Mouse (Mus musculus) liver, postnatal 0 days (tissue): ENCODE results near the gene Il1f5. TPM values are rescaled to one million over a fixed set of nuclear protein-coding genes. Genes with fewer than 3 reads are reported as not detected.
A peak's percentile ranks its signal among the peaks of the same experiment; 100 is the strongest.

ENCODE experiments used
- ATAC-seq: fragments of 200-750 bp; cut with Nextera tagmentation; 2 replicates; pipeline ENCODE4 v1.8.0; 2017; ENCODE audit warnings: mild to moderate bottlenecking, moderate library complexity
- DNase-seq: peaks from one replicate; pipeline ENCODE4 v3.0.0-alpha.2; 2016
- H3K27ac ChIP-seq: fragments of 300-500 bp; sonication (generic); 2 replicates; pipeline ENCODE4 v1.5.1; 2014; ENCODE audit warnings: antibody characterized with exemption, moderate library complexity, mild to moderate bottlenecking, low read depth
- H3K27me3 ChIP-seq: fragments of 300-500 bp; sonication (generic); 2 replicates; pipeline ENCODE4 v1.6.1; 2014; ENCODE audit warnings: low read length, control low read depth, mixed read lengths; ENCODE audit not compliant: insufficient read depth
- H3K36me3 ChIP-seq: fragments of 300-500 bp; sonication (generic); replicated peaks from 2 replicates; pipeline ENCODE4 v1.6.1; 2014; ENCODE audit warnings: mild to moderate bottlenecking, control low read depth, low read length, moderate library complexity, mixed read lengths; ENCODE audit not compliant: insufficient read depth
- H3K4me1 ChIP-seq: fragments of 300-500 bp; sonication (generic); 2 replicates; pipeline ENCODE4 v1.6.1; 2014; ENCODE audit warnings: antibody characterized with exemption, mild to moderate bottlenecking, control low read depth; ENCODE audit not compliant: insufficient read depth
- H3K4me2 ChIP-seq: fragments of 300-500 bp; sonication (generic); 2 replicates; pipeline ENCODE4 v1.6.1; 2014; ENCODE audit warnings: low read depth, mild to moderate bottlenecking, low read length, moderate library complexity, mixed read lengths
- H3K4me3 ChIP-seq: fragments of 300-500 bp; sonication (generic); 2 replicates; pipeline ENCODE4 v1.5.1; 2014; ENCODE audit warnings: low read depth, low read length
- H3K9ac ChIP-seq: fragments of 300-500 bp; sonication (generic); replicated peaks from 2 replicates; pipeline ENCODE4 v1.6.1; 2014; ENCODE audit warnings: mild to moderate bottlenecking, moderate library complexity
- H3K9me3 ChIP-seq: fragments of 300-500 bp; sonication (generic); 2 replicates; pipeline ENCODE4 v1.6.1; 2016; ENCODE audit warnings: mild to moderate bottlenecking, control low read depth, low read length, mixed read lengths
- CTCF ChIP-seq: sonication (generic); IDR thresholded peaks from 2 replicates; pipeline ENCODE4 v1.5.1; 2016; ENCODE audit warnings: antibody characterized with exemption, low read depth
- EP300 ChIP-seq: IDR thresholded peaks from 2 replicates; pipeline ENCODE4 v1.6.1; 2016; ENCODE audit warnings: antibody characterized with exemption, low read depth, mild to moderate bottlenecking
- WGBS: fragments of 180-500 bp; shearing (Covaris S2); extraction: QIAGEN DNeasy Blood & Tissue Kit; methylation state at CpG from one replicate; pipeline ENCODE4 v1.1.7; 2014; ENCODE audit not compliant: insufficient replicate concordance; 5-methylcytosine and 5-hydroxymethylcytosine counted together
- polyA plus RNA-seq: library from polyadenylated mRNA; unstranded; fragments of >200 nt; fragmentation: Nextera tagmentation; extraction: Ambion mirVana; gene quantifications from 2 replicates; pipeline ENCODE4 v1.2.1, GENCODE M21; 2015

The Il1f5 gene
- not detected in 2 replicates for polyA plus RNA-seq

GRCm38 (mm10) chr2:24276654-24277053 lies at the start of gene Il1f5:
Gene Il1f5 (plus strand): TSS chr2:24276954.
- Histone ChIP-seq H3K4me1 (no peaks in the 10 kb centered on the region), H3K27ac (no peak within 1 kb of the TSS), H3K9ac (no peak within 1 kb of the TSS), H3K4me2 (no peak within 1 kb of the TSS), H3K4me3 (no peak within 1 kb of the TSS), H3K36me3 (no peaks in the 10 kb centered on the region), H3K9me3 (no peaks in the 10 kb centered on the region), H3K27me3 (no peaks in the 10 kb centered on the region)
- no peak for DNase-seq
- TF ChIP-seq EP300 (no peak), CTCF (no peak)
- no peak for ATAC-seq

GRCm38 (mm10) chr2:24227191-24227590 lies 49.6 kb upstream of the Il1f5 start:
- Histone ChIP-seq H3K4me3 (no peak overlapping the region), H3K27ac (no peak overlapping the region), H3K9me3 (no peaks in the 10 kb centered on the region), H3K9ac (no peak overlapping the region), H3K4me2 (no peak overlapping the region), H3K4me1 (no peaks in the 10 kb centered on the region), H3K36me3 (no peaks in the 10 kb centered on the region), H3K27me3 (no peaks in the 10 kb centered on the region)
- WGBS: 74% methylated on average over 2 of the region's 2 CpGs
- DNase-seq (no peak), ATAC-seq (no peak)
- TF ChIP-seq CTCF: no peak
- TF ChIP-seq EP300: no peak

- no peak for ATAC-seq
These were observed 9.3 kb upstream of the Il1f5 start for GRCm38 (mm10) chr2:24267503-24267902.

GRCm38 (mm10) chr2:24273619-24274018 lies 3.1 kb upstream of the Il1f5 start:
- H3K4me3 ChIP-seq: no peak overlapping the region
- no peaks in the 10 kb centered on the region for H3K9me3 ChIP-seq
- no peak overlapping the region for H3K4me2 ChIP-seq
- no peaks in the 10 kb centered on the region for H3K4me1 ChIP-seq
- DNase-seq: no peak
- TF ChIP-seq CTCF: no peak
- no peak for TF ChIP-seq EP300
- H3K27ac ChIP-seq: no peak overlapping the region
- WGBS: 60% methylated on average over 2 of the region's 2 CpGs
- H3K9ac ChIP-seq: no peak overlapping the region
- no peaks in the 10 kb centered on the region for H3K36me3 ChIP-seq
- no peaks in the 10 kb centered on the region for H3K27me3 ChIP-seq
- peak; percentile 94 for ATAC-seq

More at GRCm38 (mm10) chr2:24267503-24267902, 9.3 kb upstream of the Il1f5 start:
- no peaks in the 10 kb centered on the region for H3K4me1 ChIP-seq
- H3K27ac ChIP-seq: no peak overlapping the region
- H3K4me2 ChIP-seq: no peak overlapping the region
- H3K9ac ChIP-seq: no peak overlapping the region
- no peak for TF ChIP-seq EP300
- no peak for TF ChIP-seq CTCF
- no peaks in the 10 kb centered on the region for H3K36me3 ChIP-seq
- 80% methylated on average over 1 of the region's 1 CpGs for WGBS
- H3K9me3 ChIP-seq: no peaks in the 10 kb centered on the region
- H3K4me3 ChIP-seq: no peak overlapping the region
- no peak for DNase-seq
- H3K27me3 ChIP-seq: no peaks in the 10 kb centered on the region

- TF ChIP-seq EP300: no peak
- no peak for TF ChIP-seq CTCF
- 40% methylated on average over 1 of the region's 1 CpGs for WGBS
These were observed 1.6 kb upstream of the Il1f5 start for GRCm38 (mm10) chr2:24275146-24275545.

DNA sequence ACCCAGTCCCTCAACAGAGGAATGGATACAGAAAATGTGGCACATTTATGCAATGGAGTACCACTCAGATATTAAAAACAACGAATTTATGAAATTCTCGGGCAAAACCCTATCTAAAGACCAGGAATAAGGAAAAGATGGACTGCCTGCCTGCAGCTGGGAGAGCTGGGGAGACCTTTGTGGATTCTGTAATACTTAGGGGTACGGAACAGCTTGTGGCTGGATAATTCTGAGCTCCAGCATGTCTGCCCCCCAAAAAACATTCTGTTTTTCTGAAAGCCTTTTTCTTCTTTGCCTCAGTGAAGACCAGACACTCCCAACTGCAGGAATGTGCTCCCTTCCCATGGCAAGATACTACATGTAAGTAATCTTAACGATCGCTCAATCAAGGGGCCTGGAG lies 14.1 kb downstream of the Il1f5 start, which contains the start of gene Il1f10:
Gene Il1f10 (plus strand): TSS at position 301 of the 400 bp plus-strand sequence.
- no peaks in the 10 kb centered on the region for H3K4me1 ChIP-seq
- H3K9ac ChIP-seq: no peak within 1 kb of the TSS
- DNase-seq (no peak), ATAC-seq (no peak)
- H3K27me3 ChIP-seq: no peaks in the 10 kb centered on the region
- H3K4me3 ChIP-seq: no peak within 1 kb of the TSS
- no peaks in the 10 kb centered on the region for H3K9me3 ChIP-seq
- H3K36me3 ChIP-seq: no peaks in the 10 kb centered on the region
- no peak within 1 kb of the TSS for H3K4me2 ChIP-seq
- no peak for TF ChIP-seq CTCF
- TF ChIP-seq EP300: no peak
- H3K27ac ChIP-seq: no peak within 1 kb of the TSS
- WGBS: 81% methylated on average over 5 of the region's 5 CpGs

More at GRCm38 (mm10) chr2:24275146-24275545, 1.6 kb upstream of the Il1f5 start:
- Histone ChIP-seq H3K27me3 (no peaks in the 10 kb centered on the region), H3K9me3 (no peaks in the 10 kb centered on the region), H3K9ac (no peak overlapping the region), H3K4me3 (no peak overlapping the region), H3K27ac (no peak overlapping the region), H3K4me2 (no peak overlapping the region), H3K36me3 (no peaks in the 10 kb centered on the region), H3K4me1 (no peaks in the 10 kb centered on the region)
- no peak for DNase-seq
- ATAC-seq: no peak

DNA sequence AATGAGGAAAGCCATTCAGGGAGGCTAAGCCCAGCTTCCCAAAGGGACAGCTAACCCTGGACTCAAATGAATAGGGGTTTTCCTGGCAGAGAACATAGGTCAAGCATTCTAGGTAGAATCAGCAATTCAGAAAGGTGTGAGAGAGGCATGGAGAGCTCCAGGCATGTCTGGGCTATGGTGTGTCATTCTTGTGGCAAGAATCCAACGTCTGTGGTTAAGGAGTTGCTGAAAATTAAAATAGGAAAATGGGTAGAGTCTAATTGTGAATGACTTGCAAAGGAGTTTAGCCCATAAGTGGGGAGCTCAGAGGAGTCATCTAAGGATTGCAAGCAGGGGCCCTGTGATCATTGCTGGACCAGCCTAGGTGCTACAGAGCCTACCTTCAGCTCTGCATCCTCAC lies 17.9 kb downstream of the Il1f5 start:
- no peak overlapping the region for H3K4me2 ChIP-seq
- no peaks in the 10 kb centered on the region for H3K36me3 ChIP-seq
- DNase-seq (no peak), ATAC-seq (no peak)
- H3K4me1 ChIP-seq: no peaks in the 10 kb centered on the region
- 36% methylated on average over 1 of the region's 1 CpGs for WGBS
- H3K9me3 ChIP-seq: no peaks in the 10 kb centered on the region
- H3K27me3 ChIP-seq: no peaks in the 10 kb centered on the region
- no peak overlapping the region for H3K4me3 ChIP-seq
- no peak overlapping the region for H3K27ac ChIP-seq
- no peak overlapping the region for H3K9ac ChIP-seq
- TF ChIP-seq CTCF: no peak
- TF ChIP-seq EP300: no peak
